Mouse (Mus musculus) erythroblast, adult 5-6 weeks (primary cell): Measurements from ENCODE around the gene Fam168b. TPM values are rescaled to one million over a fixed set of nuclear protein-coding genes. Genes with fewer than 3 reads are reported as not detected.

Experiments used
- ATAC-seq: replicated peaks from 2 replicates; pipeline ENCODE4 v1.8.0; 2016; ENCODE audit warnings: moderate number of reproducible peaks, mild to moderate bottlenecking, moderate TSS enrichment, inconsistent platforms; ENCODE audit not compliant: poor library complexity, low FRiP score, severe bottlenecking
- total RNA-seq, 2 experiments: library from RNA; stranded (forward) in 1 of 2; stranded (reverse) in 1 of 2; fragments of 150-400 nt in 1 of 2; fragments of 200-764, 138-1000 nt in 1 of 2; gene quantifications; 2 replicates each; pipeline versions ENCODE4 v1.2.3 to v1.2.4; 2015 to 2017; ENCODE audit warnings: low replicate concordance in 2 of 2

Fam168b gene
- total RNA-seq, 2 experiments from 2014 or later = 6.3 to 29.3 TPM

GRCm38 (mm10) chr1:34852116-34852878 lies 9.4 kb upstream of the Fam168b start:
- no peak for ATAC-seq

DNA sequence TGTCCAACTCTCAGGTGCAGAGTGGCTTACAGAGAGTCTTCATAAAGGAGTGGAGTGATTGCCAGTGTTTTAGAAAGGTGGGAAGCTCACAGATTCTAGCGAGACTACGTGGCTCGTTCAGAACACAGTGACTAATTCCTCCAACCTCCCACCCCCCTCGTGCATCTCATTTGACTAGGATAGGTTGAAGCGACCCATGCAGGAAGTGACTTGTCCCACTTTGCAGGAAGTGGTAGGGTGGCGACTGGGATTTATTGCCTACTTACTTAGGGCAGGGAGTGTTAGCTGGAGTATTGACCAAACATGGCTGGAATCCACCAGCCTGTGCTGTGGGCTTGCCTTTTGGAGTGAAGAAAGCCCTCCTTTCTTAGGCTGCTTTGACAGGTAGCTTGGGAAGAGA lies 8.7 kb upstream of the Fam168b start:
- no peak for ATAC-seq

DNA sequence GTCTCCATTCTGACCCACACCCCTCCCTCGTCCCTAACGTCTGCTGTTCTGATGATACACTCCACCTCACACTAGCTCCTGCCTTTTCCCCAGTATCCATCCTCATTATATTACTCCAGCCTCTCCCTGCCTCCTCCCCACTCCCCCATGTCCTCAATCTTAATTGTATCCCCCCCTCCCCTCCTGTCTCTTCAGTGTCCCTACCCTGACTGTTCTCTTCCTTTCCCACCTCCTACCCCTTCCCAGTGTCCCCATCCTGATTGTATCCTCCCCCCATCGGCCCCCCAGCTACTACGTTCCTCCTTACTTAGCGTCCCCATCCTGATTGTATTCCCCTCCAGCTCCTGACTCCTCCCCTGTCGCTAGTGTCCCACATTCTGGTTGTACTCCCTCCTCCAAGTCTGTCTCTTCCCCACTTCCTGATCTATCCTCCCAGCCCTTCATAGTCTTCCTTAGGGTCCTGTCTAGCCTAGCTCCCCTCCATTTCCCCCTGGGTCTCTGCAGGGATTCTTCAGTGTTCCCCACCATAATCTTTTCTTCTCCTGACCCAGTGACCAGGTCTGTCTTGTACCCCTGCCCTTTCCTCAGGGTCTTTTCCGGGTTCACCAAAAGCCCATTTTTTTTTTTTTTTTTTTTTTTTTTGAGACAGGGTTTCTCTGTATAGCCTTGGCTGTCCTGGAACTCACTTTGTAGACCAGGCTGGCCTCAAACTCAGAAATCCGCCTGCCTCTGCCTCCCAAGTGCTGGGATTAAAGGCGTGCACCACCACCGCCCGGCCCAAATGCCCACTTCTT lies 7.7 kb upstream of the Fam168b start:
- no peak for ATAC-seq

GRCm38 (mm10) chr1:34849745-34850342 lies 7.0 kb upstream of the Fam168b start, which contains the start of gene Plekhb2:
Gene Plekhb2, plus strand, starts transcription at chr1:34849976.
- ATAC-seq = peak; percentile 99

GRCm38 (mm10) chr1:34847070-34847469 lies 4.2 kb upstream of the Fam168b start:
- ATAC-seq = no peak

DNA sequence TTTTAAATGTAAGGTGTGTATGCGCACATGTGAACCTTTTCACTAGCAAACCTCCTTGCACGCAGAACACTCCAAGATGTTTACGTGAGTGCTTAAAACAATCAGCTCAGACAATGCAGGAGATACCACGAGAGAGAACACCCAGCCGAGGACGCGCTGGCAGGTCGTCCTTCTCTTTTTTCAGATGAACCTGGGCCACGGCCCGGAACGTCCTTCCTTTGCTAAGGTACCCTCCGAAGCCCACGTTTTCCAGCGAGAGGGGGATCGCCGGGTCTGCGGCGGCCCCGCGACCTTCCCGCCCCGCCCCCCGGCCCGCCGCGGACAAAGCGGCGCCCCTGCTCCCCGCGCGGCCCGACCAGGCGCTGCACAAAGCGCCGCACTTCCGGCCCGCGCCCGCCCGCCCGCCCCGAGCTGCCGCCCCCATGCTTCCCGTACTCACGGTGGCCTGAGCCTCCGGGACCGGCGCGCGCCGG lies 440 bp downstream of the Fam168b start:
- peak; percentile 60; the same call in 1 of the 2 replicates for ATAC-seq

DNA sequence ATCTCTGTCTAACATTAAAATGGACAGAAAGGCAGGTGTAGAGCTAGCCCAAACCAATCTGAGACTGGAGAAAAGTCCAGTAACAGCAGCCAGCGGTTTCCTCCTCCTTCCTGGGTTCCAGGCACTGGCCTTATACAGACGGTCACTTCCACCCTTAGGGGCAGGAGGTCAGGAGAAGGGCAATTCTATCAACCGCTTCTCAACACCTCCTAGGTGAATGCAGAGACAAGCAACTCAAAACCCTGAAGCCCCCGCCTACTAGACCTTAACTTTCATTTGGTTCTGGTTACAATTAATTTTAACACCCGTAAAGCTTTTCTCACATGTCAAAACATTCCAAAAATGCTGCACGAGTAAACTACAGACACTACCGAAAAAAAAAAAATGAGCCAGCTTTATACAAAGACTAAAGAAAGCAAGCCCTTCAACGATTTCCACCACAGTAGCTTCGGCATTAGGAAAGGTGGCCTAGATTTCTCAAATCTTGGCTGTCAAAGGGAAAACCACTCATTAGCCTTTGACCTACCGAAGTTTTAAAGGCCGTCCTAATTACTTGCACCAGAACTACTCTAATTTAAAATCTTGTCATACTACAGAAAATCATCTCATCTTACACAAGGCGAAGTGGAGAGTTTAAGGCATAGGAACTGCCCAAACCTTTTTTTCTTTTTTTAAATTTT lies 1.0 kb downstream of the Fam168b start:
- ATAC-seq = 0 out of 2 replicates have a peak, but pooled peaks have one; percentile 7

GRCm38 (mm10) chr1:34839241-34839640 lies 3.6 kb downstream of the Fam168b start:
- no peak for ATAC-seq

DNA sequence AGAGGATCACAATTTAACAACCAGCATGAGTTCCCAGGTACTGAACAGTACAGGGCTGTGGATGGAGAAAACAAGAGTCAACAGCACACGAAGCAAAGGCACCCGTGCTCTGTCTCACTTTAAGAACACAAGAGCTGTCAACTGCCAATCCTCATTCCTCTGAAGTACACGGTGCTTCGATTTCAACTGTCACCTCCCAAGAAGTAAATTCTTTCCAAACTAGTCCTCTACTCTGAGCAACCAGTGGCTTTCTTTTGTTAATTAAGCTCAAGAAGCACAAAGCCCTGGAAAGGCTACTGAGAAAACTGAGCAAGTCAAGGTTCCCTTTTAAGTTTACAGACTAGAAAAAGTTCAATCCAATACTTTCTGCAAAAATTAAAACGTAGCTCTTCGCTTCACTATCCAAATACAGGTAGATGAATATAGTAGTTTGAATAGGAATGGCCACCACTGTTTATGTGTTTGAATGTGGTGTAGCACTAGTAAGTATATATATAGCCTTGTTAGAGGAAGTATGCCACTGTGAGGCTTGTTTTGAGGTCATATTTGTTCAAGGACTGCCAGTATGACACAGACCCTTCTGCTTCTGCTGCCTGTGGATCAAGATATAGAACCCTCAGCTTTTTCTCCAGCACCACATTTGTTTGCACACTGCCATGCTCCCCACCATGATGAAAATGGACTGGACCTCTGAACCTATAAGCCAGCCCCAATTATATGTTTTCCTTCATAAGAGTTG lies 4.7 kb downstream of the Fam168b start:
- ATAC-seq = no peak

DNA sequence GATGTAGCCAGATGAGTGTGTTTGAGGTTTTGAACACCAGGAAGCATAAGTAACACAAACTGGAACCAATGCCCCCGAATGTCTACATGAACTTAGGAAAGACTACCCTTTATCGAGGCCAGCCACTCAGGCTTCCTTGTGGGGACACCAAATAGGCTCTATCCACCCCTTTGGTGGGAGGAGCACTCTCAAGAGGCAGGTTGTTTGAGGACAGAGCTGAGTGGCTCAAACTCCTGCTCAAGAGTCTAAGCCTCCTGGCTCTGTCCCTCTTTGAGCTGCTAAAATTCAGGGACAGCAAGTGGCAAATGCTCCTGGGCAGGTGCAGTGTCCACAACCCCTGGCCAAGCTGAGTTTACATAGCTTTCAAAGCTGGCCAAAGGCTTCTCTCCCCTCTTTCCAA lies 8.0 kb downstream of the Fam168b start:
- no peak for ATAC-seq

DNA sequence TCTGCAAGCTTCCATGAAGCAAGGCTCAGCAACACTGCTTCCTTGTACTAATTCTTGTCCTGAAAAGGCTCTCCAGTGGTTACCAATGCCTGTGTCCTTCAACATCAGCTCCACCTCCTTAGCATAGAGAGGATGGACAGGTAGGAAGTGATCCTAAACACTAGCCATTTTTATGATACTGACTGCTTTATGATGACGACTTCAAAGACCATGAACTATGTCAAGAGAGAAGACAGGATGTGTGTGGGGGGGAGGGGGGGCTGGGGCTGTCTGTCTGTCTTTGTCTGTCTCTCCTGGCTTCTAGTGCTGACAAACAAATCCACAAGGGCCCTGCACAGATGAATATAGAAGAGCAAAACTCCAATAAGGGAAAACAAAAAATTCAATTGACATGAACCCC lies 11.5 kb downstream of the Fam168b start:
- ATAC-seq = no peak

GRCm38 (mm10) chr1:34830934-34831333 lies 11.9 kb downstream of the Fam168b start:
- no peak for ATAC-seq

DNA sequence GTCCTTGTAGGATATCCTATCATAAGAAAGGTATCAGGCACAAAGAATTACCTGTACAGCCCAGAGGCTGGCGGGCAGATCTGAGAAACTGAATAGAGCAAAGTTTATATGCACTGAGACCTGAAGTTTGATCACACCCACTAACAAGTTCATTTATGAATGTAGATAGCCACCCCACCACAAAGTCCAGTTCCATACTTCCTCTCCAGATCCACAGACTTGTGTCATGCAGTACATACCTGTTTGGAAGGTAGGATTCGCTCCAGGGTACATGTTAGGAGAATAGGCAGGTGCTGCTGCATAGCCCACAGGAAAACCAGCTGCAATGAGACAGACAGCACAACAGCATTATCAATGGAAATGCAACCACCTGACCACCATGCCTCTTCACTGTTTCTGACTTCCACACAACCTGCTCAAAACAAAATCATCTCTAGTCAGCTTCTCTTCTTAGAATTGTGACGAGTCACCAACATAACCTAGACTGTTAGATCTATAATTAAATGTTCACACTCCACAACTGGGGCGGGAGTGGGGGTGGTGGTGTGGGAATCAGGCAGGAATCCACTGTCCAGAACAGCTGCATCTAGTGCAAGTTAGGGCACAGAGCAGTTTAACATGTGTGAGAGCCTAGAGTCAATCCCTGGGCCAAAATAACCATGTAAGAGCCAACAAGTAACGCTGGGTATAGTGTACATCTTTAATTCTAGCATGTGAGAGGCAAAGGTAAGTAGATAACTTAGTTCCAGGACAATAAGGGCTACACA lies 14.2 kb downstream of the Fam168b start:
- ATAC-seq = no peak

DNA sequence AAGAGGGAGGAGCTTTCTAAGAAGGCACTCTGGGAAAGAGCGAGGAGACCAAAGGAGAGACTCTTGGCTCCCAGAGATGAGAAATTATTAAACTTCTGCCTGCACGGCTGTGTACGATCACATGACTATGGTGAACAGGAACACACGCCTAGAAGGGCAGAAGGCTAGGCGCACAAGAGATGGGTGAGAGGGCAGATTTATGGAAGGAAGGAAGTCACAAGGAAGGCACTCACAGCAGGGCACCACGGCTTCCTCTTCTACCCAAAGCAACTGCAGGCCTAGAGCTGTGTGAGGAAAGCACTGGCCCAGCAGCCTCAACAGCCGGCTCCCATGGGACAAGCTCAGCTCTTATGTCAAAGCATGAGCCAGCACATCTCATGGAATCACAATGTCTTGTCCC lies 15.0 kb downstream of the Fam168b start:
- ATAC-seq = no peak

DNA sequence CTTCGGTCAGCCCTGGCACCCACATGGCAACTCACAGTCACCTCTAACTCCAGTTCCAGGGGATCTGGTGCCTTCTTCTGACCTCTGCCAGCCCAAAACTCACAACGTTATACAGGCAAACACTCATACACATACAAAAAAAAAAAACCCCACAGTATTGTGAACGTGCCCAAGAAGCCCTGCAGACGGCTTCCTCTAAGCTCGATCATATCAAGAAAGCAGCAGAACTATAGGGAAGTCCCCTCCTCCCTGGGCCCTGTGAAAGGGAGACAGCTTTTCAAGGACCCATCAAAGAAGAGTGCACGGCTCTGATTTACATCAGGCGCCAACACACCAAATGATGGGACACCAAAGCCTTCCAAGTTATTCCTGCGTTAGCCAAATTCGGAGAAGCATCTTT lies 17.0 kb downstream of the Fam168b start:
- ATAC-seq = no peak

DNA sequence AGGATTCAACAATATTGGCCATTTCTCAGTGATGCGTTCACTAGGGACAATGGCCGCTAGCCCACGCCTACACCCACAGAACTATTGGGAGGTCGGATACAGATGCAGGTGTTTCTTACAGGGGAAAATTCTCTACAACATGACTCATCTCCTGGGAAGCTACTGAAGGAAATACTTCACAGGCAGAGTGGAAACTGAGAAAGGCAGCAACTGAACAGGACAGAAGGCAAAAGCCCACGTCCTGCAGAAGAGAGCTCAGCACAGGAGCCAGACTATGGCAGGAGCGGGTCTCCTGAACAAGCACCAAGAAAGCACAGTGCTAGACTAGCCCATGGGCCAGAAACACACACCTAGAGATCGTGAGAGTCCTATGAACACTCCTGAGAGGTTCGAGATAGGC lies 18.7 kb downstream of the Fam168b start:
- ATAC-seq = no peak

- ATAC-seq = no peak
These were observed 19.5 kb downstream of the Fam168b start for GRCm38 (mm10) chr1:34823353-34823752.

DNA sequence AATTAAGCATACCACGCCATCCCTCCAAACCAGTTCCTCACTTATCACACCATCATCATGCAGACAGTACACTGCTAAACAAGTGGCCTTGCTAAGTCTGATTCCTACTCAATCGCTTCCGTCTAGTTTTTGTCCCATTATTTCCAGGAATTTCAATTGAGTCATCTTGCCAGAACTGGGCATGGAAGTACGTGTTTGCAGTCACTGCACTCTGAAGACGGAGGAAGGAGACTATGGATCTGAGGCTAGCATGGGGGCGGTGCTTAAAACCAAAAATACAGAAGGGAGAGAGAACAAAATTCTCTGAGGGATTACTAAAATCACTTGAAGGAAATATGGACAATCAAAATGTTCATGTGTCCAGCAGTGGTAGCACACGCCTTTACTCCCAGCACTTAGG lies 20.1 kb downstream of the Fam168b start:
- no peak for ATAC-seq

DNA sequence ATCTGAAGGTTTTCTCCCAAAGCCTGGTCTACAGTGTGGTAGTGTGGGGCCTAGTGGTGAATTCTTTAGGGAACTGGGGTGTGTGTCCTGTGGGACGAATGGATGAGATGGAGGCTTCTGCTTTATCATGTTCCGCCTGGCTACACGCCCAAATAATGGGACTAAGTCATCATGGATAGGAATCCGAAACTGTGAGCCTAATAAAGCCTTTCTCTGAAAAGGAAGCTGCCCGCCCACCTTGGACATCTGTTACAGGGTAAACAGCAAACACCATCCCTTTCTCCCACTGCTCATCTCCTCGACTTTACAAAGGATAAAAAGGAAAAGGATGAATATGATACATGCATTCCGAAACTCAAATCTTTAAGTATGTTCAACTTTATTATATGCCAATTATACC lies 20.9 kb downstream of the Fam168b start:
- ATAC-seq = no peak
